Mouse (Mus musculus) leukemia stem cell, adult 10-12 weeks (primary cell): ENCODE data around the gene Slc16a5. TPM values are rescaled to one million over a fixed set of nuclear protein-coding genes. Genes with fewer than 3 reads are reported as not detected.

Experiments used
- polyA plus RNA-seq: library from polyadenylated mRNA; stranded (reverse); fragments of >175 nt; gene quantifications from 2 replicates; pipeline ENCODE4 v1.2.3, GENCODE M21; 2012; ENCODE audit warnings: low replicate concordance

The Slc16a5 gene
- 0.21 and 2.1 TPM in 2 replicates for polyA plus RNA-seq

DNA sequence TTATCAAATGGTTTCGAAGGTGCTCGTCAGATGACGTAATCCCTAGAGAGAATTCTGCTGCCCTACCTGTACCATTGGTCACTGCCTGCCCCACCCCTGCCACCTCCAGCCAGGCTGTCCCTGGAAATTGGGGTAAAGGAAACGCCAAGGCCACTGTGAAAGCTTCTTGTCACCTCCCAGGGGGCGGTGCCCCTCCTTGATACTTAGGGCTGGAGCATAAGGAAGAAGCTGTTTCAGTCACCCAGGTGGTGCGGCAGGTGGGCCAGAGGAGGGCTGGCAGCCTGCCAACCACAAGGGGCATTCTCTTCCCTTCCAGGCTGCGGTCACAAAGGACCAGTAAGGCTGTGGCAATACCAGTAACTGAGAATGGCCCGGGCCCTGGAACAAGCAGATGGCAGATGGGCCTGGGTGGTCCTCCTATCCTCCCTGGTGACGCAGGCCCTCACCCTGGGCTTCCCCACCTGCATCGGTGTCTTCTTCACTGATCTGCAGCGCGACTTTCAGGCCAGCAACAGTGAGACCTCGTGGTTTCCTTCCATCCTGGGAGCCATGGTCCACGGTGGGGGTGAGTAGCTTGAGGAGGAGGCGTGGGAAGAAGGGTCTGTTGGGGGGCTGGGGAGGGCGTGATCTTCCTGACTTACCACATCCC, at the start of gene Slc16a5:
Slc16a5 (plus strand) TSS at position 232 of the 649 bp plus-strand sequence.

GRCm38 (mm10) chr11:115419531-115420237, 42.6 kb upstream of the Slc16a5 start, which contains the start of the genes Atp5h and Kctd2:
Atp5h (minus strand) TSS chr11:115419962.
Kctd2 (plus strand) TSS chr11:115420128.

DNA sequence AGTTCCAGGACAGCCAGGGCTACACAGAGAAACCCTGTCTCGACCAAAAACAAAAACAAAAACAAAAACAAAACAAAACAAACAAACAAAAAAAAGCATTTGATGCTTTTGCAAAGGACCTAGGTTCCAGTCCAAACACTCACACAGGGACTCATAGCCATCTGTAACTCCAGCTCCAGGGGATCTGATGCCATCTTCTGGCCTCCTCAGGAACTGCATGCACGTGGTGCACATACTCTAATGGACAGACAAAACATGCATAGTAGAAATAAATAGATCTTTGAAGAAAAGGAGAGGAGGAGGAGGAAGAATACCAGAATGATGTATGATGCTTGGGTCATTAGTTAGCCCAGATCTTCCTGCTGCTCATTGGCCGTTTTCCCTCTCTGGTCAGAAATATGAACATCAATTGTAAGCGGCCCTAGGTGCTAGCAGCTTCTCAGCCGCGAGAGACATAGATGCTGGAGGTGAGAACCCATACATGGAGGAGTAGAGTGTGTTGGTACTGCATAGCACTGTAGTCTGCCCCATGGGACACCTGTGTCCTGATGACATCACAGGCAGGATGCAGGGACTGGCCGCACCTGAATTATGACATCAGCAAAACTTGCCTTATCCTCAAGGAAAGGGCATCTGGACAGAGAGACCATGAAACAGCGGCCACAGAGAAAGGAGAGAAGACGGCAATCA, 22.2 kb upstream of the Slc16a5 start, which contains the start of gene Trim80:
Trim80 (plus strand) TSS at position 640 of the 690 bp plus-strand sequence.

GRCm38 (mm10) chr11:115475025-115475757, 12.9 kb downstream of the Slc16a5 start, which contains the start of gene Armc7:
Armc7 (plus strand) TSS chr11:115475667.

DNA sequence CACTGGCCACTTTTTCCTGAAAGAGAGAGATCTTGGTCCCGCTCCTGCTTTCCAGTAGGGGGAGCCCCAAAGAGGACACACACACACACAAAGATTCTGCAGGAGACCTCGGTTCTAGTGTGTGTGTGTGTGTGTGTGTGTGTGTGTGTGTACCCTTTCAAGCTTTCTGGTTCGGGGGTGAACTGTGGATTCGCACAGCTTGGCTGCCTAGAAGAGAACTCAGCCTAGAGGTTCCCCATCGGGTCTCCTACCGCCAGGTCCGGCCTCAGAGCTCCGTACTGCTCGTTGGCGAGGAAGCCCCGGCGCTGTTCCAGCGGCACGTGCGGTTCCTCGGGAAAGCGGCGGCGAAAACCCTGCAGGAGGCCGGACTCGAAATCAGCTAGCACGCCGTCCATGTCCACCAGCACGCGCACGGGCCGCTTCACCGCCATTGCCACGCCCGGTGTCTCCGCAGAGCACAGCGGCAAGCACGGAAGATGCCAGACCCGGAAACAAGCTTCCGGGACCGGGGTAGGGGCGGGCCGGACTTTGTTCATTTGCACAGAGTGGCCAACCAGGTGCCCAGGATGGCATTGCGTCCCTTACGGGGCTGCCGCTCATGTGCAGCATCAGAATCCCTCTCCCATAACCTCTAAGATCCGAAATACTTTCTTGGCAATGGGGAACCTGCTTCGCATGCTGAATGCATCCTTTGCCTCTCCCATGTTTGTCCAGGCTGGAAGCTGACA, 29.2 kb downstream of the Slc16a5 start, which contains the start of gene Nt5c:
Nt5c (minus strand) TSS at position 507 of the 728 bp plus-strand sequence.

GRCm38 (mm10) chr11:115514238-115514663, 52.0 kb downstream of the Slc16a5 start, which contains the start of gene Jpt1:
Jpt1 (minus strand) TSS chr11:115514387.

Other genes with a start within 250 kb of the Slc16a5 start
- gene Grin2c, start 195.2 kb upstream of the Slc16a5 start, polyA plus RNA-seq: 2.6 and 3.5 TPM in 2 replicates
- 28.9 and 35.2 TPM in 2 replicates for gene Fdxr, start 185.4 kb upstream of the Slc16a5 start, polyA plus RNA-seq
- gene Fads6, start 164.8 kb upstream of the Slc16a5 start, polyA plus RNA-seq: 0.05 and 0.08 TPM in 2 replicates
- gene Otop2, start 155.3 kb upstream of the Slc16a5 start, polyA plus RNA-seq: not detected in 2 replicates
- 0.28 and 0.50 TPM in 2 replicates for gene Ush1g, start 140.4 kb upstream of the Slc16a5 start, polyA plus RNA-seq
- gene Otop3, start 127.7 kb upstream of the Slc16a5 start, polyA plus RNA-seq: not detected in 2 replicates
- 1.3 and 1.7 TPM in 2 replicates for gene Hid1, start 94.7 kb upstream of the Slc16a5 start, polyA plus RNA-seq
- 0.75 and 0.91 TPM in 2 replicates for gene Cdr2l, start 80.6 kb upstream of the Slc16a5 start, polyA plus RNA-seq
- 57.4 and 57.8 TPM in 2 replicates for gene Mrpl58, start 58.7 kb upstream of the Slc16a5 start, polyA plus RNA-seq
- 11.6 and 26.2 TPM in 2 replicates for gene Atp5h, start 42.5 kb upstream of the Slc16a5 start, polyA plus RNA-seq
- 18.3 and 34.4 TPM in 2 replicates for gene Kctd2, start 42.3 kb upstream of the Slc16a5 start, polyA plus RNA-seq
- not detected in 2 replicates for gene Trim80, start 21.9 kb upstream of the Slc16a5 start, polyA plus RNA-seq
- gene Armc7, start 13.2 kb downstream of the Slc16a5 start, polyA plus RNA-seq: 38.6 and 55.7 TPM in 2 replicates
- gene Nt5c, start 29.4 kb downstream of the Slc16a5 start, polyA plus RNA-seq: 70.2 and 101 TPM in 2 replicates
- 242 and 300 TPM in 2 replicates for gene Jpt1, start 51.9 kb downstream of the Slc16a5 start, polyA plus RNA-seq
- gene Sumo2, start 73.8 kb downstream of the Slc16a5 start, polyA plus RNA-seq: 68.7 and 370 TPM in 2 replicates
- gene Nup85, start 102.0 kb downstream of the Slc16a5 start, polyA plus RNA-seq: 8.4 and 41.9 TPM in 2 replicates
- 33.6 and 41.2 TPM in 2 replicates for gene Mrps7, start 141.5 kb downstream of the Slc16a5 start, polyA plus RNA-seq
- gene Gga3, start 141.6 kb downstream of the Slc16a5 start, polyA plus RNA-seq: 101 and 179 TPM in 2 replicates
- 39.5 and 63.0 TPM in 2 replicates for gene Mif4gd, start 150.5 kb downstream of the Slc16a5 start, polyA plus RNA-seq
- 44.8 and 51.3 TPM in 2 replicates for gene Slc25a19, start 165.8 kb downstream of the Slc16a5 start, polyA plus RNA-seq
- 40.1 and 59.3 TPM in 2 replicates for gene Grb2, start 246.1 kb downstream of the Slc16a5 start, polyA plus RNA-seq